Mouse (Mus musculus): ENCODE measurements around the gene Atf5.

GRCm38 (mm10) chr7:44832763-44833162, 16.3 kb upstream of the Atf5 start:
- TF ChIP-seq CTCF (IDR thresholded peaks at IDR 0.05; ENCODE audit: insufficient read depth, low read length) (no peak), POLR2A (IDR thresholded peaks at IDR 0.05; ENCODE audit: borderline replicate concordance, extremely low read depth, low read depth, low read length) (no peak)
